Mouse (Mus musculus) cerebellum, postnatal 25 days (tissue): ENCODE data around the gene Ppp4r1.

Experiments used
- DNase-seq, 2 experiments: peaks; one replicate each; pipeline ENCODE4 v3.0.0; 2021; ENCODE audit warnings: mixed read lengths in 2 of 2

Gene Ppp4r1

DNA sequence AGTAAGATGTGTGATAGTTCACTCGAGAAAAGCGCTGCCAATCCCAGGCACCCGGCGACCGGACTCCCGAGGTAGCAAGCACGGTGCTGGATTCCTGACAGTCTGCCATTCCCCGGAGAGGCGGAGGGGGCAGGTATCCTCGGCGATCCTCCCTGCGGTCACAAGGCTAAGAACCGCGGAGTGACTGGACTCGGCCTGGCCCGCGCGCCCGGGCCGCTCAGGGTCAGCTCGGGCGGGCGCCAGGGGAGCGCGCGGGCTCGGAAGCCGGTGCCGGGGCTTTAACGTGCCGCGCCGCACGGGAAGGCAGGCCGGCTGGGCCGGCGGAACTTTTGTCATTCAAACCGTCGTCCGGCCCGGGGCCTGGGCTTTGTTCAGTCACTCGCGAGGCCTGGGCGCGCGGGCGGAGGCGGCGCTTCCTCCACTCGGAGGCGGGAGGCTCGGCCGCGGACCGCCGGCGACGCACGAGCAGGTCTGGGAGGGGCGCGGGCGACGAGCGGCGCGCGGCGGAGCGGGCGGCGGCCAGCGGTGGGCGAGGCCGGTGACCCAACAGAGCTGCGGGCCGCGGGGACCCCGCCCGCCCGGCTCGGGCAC lies at the start of gene Ppp4r1:
Ppp4r1 (plus strand) TSS at position 23 of the 591 bp plus-strand sequence.
- DNase-seq, result peak; percentile 92

DNA sequence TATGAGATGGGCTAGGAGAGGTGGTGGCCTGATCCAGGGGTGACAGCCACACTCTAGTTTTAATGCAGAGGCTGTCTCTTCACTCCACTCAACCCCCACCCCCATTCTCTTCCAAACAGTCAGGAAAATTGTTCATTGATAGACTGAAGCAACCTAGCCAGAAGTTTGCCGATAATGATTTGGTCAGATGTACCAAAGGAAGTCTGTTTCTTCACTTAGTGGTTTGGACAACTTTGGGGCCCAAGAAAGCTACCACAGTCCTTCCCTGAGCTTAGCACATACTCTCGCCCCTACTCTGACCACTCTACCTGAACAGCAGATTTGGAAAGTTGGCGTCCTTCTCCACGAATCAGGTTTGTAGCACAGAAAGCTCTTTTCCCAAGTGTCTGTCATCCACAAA lies 49.7 kb upstream of the Ppp4r1 start:
- no peak for DNase-seq

DNA sequence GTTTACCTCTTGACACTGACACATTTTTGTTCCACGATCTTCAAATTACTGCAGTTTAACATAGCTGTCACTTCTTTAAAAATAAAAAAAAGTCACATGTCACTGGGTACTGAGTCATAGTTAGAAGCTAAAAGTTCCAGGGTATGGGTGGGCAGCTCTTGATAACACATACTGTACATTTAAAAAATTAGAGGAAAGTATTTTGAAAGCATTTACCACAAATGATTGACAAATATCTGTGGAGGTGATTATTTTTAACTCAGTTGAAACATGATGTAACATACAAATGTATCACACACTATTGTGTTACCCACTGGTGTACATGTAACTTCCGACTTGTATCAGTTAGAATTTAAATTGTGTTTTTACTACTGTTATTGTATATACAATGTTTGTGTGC lies 47.3 kb upstream of the Ppp4r1 start:
- no peak for DNase-seq

DNA sequence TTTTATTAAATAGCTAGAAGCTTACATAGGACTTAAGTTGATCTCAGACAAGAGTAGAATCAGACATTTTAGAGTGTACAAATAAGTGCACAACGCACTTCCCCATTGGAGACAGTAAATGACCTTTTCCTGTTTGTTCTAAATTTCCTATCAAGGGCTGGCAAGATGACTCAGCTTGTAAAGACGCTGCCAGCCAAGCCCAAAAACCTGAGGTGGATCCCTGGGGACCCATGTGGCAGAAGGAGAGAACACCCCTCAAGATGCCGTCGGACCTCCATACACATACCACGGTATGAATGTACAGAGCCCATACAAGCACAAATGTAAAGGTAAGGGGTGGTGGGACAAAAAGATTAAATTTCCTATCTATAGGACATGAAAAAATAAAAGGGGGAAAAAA lies 45.2 kb upstream of the Ppp4r1 start:
- no peak for DNase-seq

- DNase-seq, result no peak
These were observed 44.8 kb upstream of the Ppp4r1 start for GRCm38 (mm10) chr17:65737622-65738021.

DNA sequence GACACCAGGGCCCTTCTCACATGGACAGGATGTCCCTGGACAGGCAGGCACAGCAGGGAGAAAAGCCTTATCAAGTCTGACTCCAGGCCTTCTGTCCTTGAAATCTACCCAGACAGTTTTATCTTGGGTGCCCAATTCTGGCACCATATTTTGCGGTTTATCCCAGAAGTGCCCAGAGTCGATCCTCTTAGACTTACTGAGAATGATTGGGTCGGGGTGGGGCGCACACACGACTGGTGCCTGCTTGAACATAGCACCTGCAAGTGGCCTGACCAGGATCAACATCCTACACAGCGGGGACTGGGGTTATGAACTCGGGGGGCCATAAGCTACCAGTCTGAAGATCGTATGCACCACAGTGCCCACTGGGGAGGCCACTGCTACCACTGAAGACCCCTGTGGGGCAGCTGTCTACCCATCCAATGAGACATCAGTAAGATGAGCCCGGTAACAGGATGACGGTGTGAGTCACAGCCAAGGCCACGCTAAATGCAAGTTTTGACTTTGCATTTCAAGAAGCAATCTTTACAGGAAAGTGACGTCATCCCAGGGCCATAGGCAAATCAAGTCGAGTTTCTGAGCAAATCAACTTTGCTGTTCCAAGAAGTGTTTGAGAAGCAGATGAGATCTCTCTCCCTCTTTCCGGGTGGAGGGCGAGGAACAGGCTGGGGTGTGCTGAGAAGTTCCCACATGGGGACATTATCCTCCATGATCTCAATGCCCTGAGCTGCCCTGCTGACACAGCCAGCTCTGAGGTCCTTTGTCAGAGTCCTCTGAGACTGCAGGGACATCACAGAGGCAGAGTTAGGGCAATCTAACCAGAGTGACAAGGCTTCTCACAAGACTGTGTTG lies 42.3 kb upstream of the Ppp4r1 start:
- DNase-seq, result no peak

DNA sequence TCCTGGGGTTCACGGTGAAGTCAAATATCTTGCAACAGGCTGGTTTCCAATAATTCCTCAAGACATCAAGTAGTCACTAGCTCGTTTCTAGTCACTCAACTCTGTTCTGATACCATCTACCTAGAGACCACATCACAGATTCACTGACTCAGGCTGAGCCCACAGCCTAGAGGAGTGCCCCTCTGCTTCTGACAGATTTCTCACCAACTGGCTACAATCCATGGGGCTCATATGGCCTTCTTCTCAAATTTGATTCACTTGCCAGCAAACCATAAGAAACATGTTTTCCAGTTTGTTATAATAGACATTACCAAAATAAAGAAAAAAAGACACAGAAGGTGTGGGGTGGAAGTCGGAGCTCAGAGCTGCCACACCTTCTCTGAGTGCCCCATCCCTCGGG lies 40.8 kb upstream of the Ppp4r1 start:
- no peak for DNase-seq

DNA sequence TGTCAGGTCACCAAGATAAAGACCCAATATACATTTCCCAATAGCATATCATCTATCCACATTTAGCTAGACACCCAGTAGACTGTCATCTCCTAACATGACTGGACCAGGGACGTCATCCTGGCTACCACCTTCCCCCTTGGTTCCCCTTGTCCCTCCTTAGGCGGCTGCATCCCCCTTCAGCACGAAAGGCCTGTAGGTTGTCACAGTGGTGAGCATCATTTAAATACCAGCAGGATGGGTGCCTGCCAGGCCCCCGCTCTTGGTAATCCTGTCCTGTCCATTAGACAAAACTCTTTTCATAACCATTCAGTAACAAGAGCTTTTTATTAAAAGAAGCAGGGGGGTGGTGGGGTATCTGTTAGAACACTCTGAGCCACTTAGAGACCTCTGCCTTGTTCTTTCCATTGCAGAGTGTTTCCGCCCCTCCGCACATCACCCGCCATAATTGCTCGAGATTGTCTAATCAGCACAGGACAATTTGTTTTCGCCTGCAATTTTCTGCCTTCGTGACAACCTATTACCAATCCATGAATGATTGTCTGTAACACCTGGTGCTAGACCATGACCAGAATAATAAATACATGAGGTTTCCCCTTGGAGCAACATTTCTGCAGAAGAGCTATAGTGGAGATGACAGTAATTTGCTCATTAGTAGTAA lies 40.0 kb upstream of the Ppp4r1 start:
- DNase-seq, result no peak

- no peak for DNase-seq
These were observed 39.4 kb upstream of the Ppp4r1 start for GRCm38 (mm10) chr17:65742969-65743368.

GRCm38 (mm10) chr17:65743664-65744330 lies 38.6 kb upstream of the Ppp4r1 start:
- no peak for DNase-seq

DNA sequence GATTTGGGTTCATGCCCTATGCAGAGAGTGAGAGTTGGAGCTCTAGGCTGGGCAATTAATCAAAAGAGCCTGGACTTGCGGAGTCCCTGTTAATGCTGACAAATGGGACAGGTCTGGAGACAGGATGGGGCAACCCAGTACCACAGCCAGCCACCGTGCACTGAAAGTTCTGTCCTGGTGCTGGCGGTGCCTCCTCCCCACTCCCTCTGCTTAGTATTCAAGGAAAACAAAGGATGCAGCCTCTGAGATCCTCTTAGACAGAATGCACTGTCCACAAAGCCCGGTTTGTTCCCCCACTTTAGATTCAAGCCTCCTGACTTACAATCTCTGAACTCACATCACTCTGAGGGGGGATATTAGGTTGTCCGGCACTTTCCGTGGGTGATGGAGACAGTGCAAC lies 36.1 kb upstream of the Ppp4r1 start:
- DNase-seq, result no peak

DNA sequence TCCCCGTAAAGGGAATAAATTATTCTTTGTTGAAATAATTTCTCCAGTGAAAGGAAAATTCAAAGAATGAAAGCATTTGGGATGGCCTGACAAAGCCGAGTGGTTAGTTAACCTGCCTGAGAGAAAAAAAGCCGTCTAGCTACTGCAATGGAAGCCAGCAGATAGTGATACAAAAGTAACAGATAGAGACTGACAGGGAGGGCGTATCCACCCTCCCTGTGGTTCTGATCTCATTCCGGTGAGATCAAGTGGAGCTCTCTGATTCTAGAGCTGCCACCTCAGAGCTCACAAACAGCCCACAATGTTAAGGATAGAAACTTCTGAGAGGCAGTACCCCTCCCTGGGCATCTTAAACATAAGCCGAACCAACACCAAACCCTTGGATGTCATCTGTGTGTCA lies 33.4 kb upstream of the Ppp4r1 start:
- DNase-seq, result no peak

DNA sequence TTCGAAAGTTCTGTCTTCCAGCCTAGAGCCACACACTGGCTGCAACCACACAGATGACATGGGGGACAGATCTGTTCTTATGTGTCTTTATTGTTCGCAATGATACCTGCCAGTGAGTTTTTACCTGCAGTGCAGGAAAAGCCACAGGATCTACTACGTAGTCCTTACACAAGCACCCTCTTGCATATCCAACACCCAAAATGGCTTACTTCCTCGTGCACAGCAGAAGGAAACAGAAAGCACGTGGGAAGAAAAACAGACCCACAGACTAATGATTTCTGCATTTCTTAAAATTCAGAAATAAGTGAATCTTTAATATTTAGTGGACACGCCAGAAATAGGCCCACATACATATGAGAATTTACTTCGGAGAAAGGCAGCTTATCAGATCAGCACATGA lies 32.6 kb upstream of the Ppp4r1 start:
- DNase-seq, result no peak

- no peak for DNase-seq
These were observed 32.1 kb upstream of the Ppp4r1 start for GRCm38 (mm10) chr17:65750301-65750700.

- no peak for DNase-seq
These were observed 29.2 kb upstream of the Ppp4r1 start for GRCm38 (mm10) chr17:65753130-65753529.

- no peak for DNase-seq
These were observed 26.5 kb upstream of the Ppp4r1 start for GRCm38 (mm10) chr17:65755857-65756256.

- no peak for DNase-seq
These were observed 25.2 kb upstream of the Ppp4r1 start for GRCm38 (mm10) chr17:65757150-65757549.

- DNase-seq, result no peak
These were observed 19.2 kb upstream of the Ppp4r1 start for GRCm38 (mm10) chr17:65763221-65763620.

- DNase-seq, result peak in 1 of 2 experiments; percentile 32
These were observed 13.9 kb upstream of the Ppp4r1 start for GRCm38 (mm10) chr17:65768486-65768885.

DNA sequence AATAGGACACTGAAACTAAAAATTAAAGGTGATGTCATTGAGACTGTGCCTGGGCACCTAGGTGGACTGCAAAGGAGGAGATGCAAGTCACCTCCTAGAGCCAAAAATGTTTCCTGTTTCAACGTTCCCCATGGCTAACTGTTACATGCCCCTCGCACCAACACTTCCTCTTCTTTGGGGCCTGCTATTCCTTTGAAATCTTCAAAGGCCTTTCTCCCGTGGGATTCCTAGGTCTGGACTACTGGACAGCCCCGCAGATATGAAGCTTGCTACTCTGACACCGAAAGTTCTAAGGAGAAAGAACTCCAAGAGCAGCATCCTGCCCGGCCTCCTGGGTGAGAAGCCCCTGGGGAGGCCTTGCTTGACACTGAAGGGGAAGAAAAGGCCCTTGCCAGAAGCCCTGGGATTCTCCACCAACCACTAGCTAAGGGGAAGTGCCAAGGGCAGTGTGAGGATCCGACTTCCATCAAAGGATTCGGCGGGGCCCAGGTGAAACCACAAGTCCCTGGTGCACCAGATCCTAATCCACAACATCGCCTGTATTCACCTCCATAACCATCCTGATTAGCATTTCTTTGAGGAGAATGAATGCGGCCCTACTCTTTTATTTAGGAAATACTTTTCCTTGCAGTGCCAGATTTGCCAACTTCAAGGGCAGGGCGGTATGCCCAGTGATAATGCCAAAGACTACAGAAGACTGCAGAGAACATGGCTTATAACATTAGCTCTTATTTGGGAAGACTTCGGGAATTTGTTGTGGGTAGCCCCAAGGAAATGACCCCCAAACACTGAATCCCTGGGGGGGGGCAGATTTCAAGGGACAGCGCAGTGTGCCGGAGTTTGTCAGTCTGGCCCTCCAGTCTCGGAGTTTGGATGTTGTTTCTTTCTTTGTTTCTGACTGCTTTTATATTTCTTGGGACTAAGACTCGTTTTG lies 11.1 kb upstream of the Ppp4r1 start:
- peak in 1 of 2 experiments; percentile 23 for DNase-seq

GRCm38 (mm10) chr17:65771951-65772934 lies 10.1 kb upstream of the Ppp4r1 start, which contains the start of gene Rab31:
Gene Rab31 (minus strand): TSS chr17:65772752.
- DNase-seq, result peak; percentile 87 to 90
